Mouse (Mus musculus) intestine, embryonic 16.5 days (tissue): Measurements from ENCODE around the gene Olfr972. TPM values are rescaled to one million over a fixed set of nuclear protein-coding genes. Genes with fewer than 3 reads are reported as not detected.
"Not testable (repeated sequence)": the region's sequence is repeated elsewhere in the genome, so short reads cannot be mapped to it uniquely, and the experiment has no call there.

ENCODE experiments used
- ATAC-seq: fragments of 200-750 bp; cut with Nextera tagmentation; 2 replicates; pipeline ENCODE4 v1.8.0; 2017; ENCODE audit warnings: moderate TSS enrichment, moderate library complexity
- H3K27ac ChIP-seq: fragments of 300-500 bp; sonication (generic); 2 replicates; pipeline ENCODE4 v1.5.1; 2014; ENCODE audit warnings: mild to moderate bottlenecking, low read length
- H3K27me3 ChIP-seq: fragments of 300-500 bp; sonication (generic); replicated peaks from 2 replicates; pipeline ENCODE4 v1.6.1; 2014; ENCODE audit warnings: low read length, control low read depth, mixed read lengths; ENCODE audit not compliant: control insufficient read depth, insufficient read depth
- H3K36me3 ChIP-seq: fragments of 300-500 bp; sonication (generic); 2 replicates; pipeline ENCODE4 v1.6.1; 2014; ENCODE audit warnings: low read length, control low read depth; ENCODE audit not compliant: control insufficient read depth, insufficient read depth
- H3K4me1 ChIP-seq: fragments of 300-500 bp; sonication (generic); 2 replicates; pipeline ENCODE4 v1.6.1; 2014; ENCODE audit warnings: low read length, control low read depth, mixed read lengths; ENCODE audit not compliant: control insufficient read depth, insufficient read depth
- H3K4me2 ChIP-seq: fragments of 300-500 bp; sonication (generic); 2 replicates; pipeline ENCODE4 v1.6.1; 2014; ENCODE audit warnings: low read depth, low read length, control low read depth
- H3K4me3 ChIP-seq: fragments of 300-500 bp; sonication (generic); 2 replicates; pipeline ENCODE4 v1.5.1; 2014; ENCODE audit warnings: mild to moderate bottlenecking, low read length
- H3K9ac ChIP-seq: fragments of 300-500 bp; sonication (generic); 2 replicates; pipeline ENCODE4 v1.6.1; 2014; ENCODE audit warnings: low read depth, low read length
- H3K9me3 ChIP-seq: fragments of 300-500 bp; sonication (generic); 2 replicates; pipeline ENCODE4 v1.6.1; 2016; ENCODE audit warnings: low read length, control low read depth; ENCODE audit not compliant: control insufficient read depth
- WGBS: fragments of 180-500 bp; shearing (Covaris S2); extraction: QIAGEN DNeasy Blood & Tissue Kit; methylation state at CpG from one replicate; pipeline ENCODE4 v1.1.7; 2014; 5-methylcytosine and 5-hydroxymethylcytosine counted together
- polyA plus RNA-seq: library from polyadenylated mRNA; unstranded; fragments of >200 nt; fragmentation: Nextera tagmentation; extraction: Ambion mirVana; gene quantifications from 2 replicates; pipeline ENCODE4 v1.2.1, GENCODE M21; 2015

Gene Olfr972
- polyA plus RNA-seq, result not detected in 2 replicates

DNA sequence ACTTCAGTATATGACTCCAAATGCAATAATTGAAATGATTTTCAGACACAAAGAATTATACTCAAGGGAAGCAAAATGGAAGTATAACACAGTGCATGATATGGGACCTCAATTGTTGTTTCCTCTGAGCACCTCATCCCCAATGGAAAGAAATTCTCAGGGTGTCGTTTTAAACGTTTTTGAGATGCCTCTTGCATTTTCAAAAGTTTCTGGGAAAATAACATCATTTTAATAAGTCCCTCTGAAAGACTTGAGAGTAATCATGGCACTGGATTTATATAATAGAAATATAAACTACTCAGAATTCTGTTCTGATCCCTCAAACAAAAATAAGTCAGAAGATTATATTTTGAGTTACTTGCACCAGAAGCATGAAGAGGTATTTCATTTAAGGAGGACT, at the start of gene Olfr972:
Gene Olfr972, plus strand, starts transcription at position 301 of the 400 bp plus-strand sequence.
- H3K36me3 ChIP-seq, result no peaks in the 10 kb centered on the region
- no peak within 1 kb of the TSS for H3K9ac ChIP-seq
- 58% methylated on average over 2 of the region's 2 CpGs for WGBS
- H3K4me2 ChIP-seq, result no peak within 1 kb of the TSS
- no peaks in the 10 kb centered on the region for H3K9me3 ChIP-seq
- H3K27me3 ChIP-seq, result no peaks in the 10 kb centered on the region
- ATAC-seq, result no peak
- H3K27ac ChIP-seq, result no peak within 1 kb of the TSS
- no peak within 1 kb of the TSS for H3K4me3 ChIP-seq
- no peaks in the 10 kb centered on the region for H3K4me1 ChIP-seq

DNA sequence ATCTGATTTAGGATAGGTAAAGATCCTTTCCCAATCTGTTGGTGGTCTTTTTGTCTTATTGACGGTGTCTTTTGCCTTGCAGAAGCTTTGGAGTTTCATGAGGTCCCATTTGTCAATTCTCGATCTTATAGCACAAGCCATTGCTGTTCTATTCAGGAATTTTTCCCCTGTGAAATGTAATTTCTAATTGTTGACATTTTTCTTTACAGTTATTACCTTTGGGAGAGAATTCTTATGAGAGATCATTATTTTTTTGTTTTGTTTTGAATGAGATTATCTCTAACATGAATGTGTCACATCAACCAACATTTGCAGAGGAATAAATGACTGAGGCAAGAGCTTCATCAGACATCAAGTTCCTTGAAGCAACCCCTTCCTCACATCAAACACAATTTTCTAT, 29.6 kb upstream of the Olfr972 start, which contains the start of gene Olfr971:
Gene Olfr971, plus strand, starts transcription at position 301 of the 400 bp plus-strand sequence.
- H3K36me3 ChIP-seq, ATAC-seq, H3K9ac ChIP-seq, H3K4me2 ChIP-seq, H3K4me1 ChIP-seq, H3K27me3 ChIP-seq, H3K4me3 ChIP-seq, H3K9me3 ChIP-seq, H3K27ac ChIP-seq: not testable (repeated sequence)
- WGBS, result 90% methylated on average over 1 of the region's 2 CpGs

DNA sequence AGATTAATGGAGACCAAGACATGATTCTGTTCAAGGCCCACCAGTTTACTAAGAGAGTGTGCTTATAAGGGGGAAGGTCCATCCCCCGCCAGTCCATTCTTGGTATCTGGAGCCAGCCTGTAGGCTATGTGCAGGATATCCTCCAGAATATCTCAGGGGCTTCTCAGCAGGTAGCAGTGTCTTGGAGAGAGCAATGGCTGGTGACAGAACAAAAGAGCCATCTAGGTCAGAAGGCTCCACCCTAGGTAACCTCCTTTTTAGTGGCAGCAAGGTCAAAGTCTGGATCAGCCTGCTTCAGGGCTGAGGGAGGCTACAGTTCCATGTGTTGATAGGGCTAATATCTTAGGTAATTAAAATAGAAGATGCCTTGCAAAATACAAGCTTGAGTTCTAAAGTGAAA, 5.8 kb downstream of the Olfr972 start:
- not testable (repeated sequence) for H3K4me3 ChIP-seq, H3K36me3 ChIP-seq, H3K4me2 ChIP-seq, H3K27me3 ChIP-seq, H3K4me1 ChIP-seq, H3K27ac ChIP-seq, ATAC-seq, H3K9me3 ChIP-seq, H3K9ac ChIP-seq
- WGBS, result 93% methylated on average over 1 of the region's 1 CpGs

DNA sequence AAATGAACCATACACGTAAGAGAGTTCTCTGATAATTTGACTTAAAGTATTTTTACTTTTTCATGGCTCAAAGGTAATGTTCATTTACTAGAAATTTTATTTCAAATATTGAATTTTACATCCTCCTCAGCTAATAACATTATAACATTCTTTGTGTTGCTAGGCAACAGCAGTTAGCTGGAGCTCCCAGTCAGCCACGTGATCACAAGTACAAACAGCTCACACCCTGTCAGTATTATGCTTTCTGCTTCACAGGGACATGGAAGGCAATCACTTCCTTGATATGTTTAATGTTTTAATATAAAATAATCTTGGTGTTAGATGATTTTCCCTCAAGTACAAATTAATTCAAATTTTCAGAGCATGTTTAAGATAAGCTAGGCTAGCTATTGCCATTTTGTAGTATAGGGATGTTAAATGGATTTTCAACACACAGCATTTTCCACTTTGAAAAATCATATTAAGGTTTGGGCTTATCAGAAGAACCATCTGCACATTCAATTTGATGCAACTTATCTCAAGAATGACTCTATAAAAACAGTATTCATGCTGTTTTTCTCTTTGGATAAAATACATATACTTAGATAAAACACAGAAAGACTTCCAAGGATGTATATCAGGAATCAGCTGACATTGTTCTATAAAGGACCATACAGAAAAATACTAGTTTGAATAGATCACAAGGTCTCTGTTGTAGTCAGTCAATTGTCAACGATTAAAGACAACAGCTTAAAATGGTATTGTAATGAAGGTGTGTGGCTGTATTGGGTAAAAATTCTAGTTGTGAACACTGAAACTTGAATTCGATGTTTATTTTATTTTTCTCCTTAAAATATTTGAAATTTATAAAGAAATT, 11.5 kb downstream of the Olfr972 start:
- not testable (repeated sequence) for H3K4me3 ChIP-seq, H3K27ac ChIP-seq, H3K4me2 ChIP-seq, H3K36me3 ChIP-seq, H3K9ac ChIP-seq, H3K4me1 ChIP-seq, H3K27me3 ChIP-seq, H3K9me3 ChIP-seq
- ATAC-seq, result 0 out of 2 replicates have a peak, but pooled peaks have one; percentile 46
- WGBS, result no CpG with 5 or more reads among the region's 4 CpGs

DNA sequence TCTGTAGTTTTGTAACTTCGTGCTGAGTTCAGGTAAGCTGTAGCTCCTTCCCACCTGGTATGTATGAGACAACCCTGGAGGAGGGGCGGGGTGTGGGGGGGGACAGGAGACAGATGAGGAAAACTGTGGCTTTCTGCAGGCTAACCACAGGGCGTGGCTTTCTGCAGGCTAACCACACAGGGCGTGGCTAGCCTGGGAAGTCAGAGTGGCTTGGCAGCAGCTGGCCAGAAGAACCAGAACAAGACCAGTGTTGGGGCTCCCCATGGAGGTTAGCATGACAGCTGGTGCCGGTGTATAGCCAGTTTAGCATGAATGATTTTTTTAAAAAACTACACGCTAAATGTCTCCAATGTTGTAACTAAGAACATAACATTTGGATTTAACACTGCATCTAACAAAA, 38.9 kb downstream of the Olfr972 start:
- peak; percentile 48; the same call in 1 of the 2 replicates for ATAC-seq
- no peak overlapping the region for H3K4me2 ChIP-seq
- H3K9ac ChIP-seq, result no peak overlapping the region
- H3K27ac ChIP-seq, result no peak overlapping the region
- H3K4me3 ChIP-seq, result no peak overlapping the region
- H3K4me1 ChIP-seq, result no peaks in the 10 kb centered on the region
- H3K27me3 ChIP-seq, result no peaks in the 10 kb centered on the region
- WGBS, result 75% methylated on average over 6 of the region's 6 CpGs
- no peaks in the 10 kb centered on the region for H3K9me3 ChIP-seq
- H3K36me3 ChIP-seq, result no peaks in the 10 kb centered on the region

DNA sequence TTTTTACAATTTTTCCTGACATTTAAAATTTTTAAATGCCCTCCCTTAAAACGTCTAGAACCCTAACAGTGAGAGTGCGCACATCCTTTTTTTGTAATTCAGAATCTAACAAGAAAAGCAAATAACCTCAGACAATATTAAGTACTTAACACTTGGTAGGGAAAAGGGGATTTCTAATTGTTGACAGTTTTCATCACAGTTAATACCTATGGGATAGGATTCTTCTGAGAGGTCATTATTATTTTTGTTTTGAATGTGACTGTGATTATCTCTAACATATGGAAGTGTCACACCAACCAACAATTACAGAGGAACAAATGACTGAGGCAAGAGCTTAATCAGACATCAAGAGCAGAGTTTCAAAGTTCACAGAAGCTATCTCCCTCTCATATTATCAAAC, 40.8 kb downstream of the Olfr972 start, which contains the start of gene Olfr229:
Gene Olfr229, plus strand, starts transcription at position 301 of the 400 bp plus-strand sequence.
- 73% methylated on average over 2 of the region's 2 CpGs for WGBS
- H3K36me3 ChIP-seq, result no peaks in the 10 kb centered on the region
- no peak within 1 kb of the TSS for H3K27ac ChIP-seq
- H3K27me3 ChIP-seq, result no peaks in the 10 kb centered on the region
- no peak within 1 kb of the TSS for H3K4me2 ChIP-seq
- no peaks in the 10 kb centered on the region for H3K9me3 ChIP-seq
- H3K4me1 ChIP-seq, result no peaks in the 10 kb centered on the region
- ATAC-seq, result no peak
- no peak within 1 kb of the TSS for H3K4me3 ChIP-seq
- H3K9ac ChIP-seq, result no peak within 1 kb of the TSS

DNA sequence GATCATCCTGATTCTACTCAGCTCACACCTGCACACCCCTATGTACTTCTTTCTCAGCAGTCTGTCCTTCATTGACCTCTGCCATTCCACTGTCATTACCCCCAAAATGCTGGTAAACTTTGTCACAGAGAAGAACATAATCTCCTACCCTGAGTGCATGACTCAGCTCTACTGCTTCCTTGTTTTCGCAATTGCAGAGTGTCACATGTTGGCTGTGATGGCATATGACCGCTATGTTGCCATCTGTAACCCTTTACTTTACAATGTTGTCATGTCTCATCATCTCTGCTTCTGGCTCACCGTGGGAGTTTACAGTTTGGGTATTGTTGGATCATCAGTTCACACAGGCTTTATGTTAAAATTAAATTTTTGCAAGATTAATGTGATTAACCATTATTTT, 43.7 kb downstream of the Olfr972 start:
- Histone ChIP-seq H3K27ac (no peak overlapping the region), H3K4me2 (no peak overlapping the region), H3K4me1 (no peaks in the 10 kb centered on the region), H3K9me3 (no peaks in the 10 kb centered on the region), H3K4me3 (no peak overlapping the region), H3K9ac (no peak overlapping the region), H3K36me3 (no peaks in the 10 kb centered on the region), H3K27me3 (no peaks in the 10 kb centered on the region)
- WGBS, result 73% methylated on average over 3 of the region's 3 CpGs
- ATAC-seq, result no peak

Other genes starting within 250 kb of the Olfr972 start
- gene Olfr960, start 245.0 kb upstream of the Olfr972 start, polyA plus RNA-seq, result not detected in 2 replicates
- gene Olfr961, start 221.3 kb upstream of the Olfr972 start, polyA plus RNA-seq, result not detected in 2 replicates
- not detected in 2 replicates for gene Olfr963, start 199.2 kb upstream of the Olfr972 start, polyA plus RNA-seq
- not detected in 2 replicates for gene Olfr149, start 159.3 kb upstream of the Olfr972 start, polyA plus RNA-seq
- gene Olfr965, start 155.1 kb upstream of the Olfr972 start, polyA plus RNA-seq, result not detected in 2 replicates
- gene Olfr150, start 135.4 kb upstream of the Olfr972 start, polyA plus RNA-seq, result not detected in 2 replicates
- gene Olfr967, start 120.2 kb upstream of the Olfr972 start, polyA plus RNA-seq, result not detected in 2 replicates
- gene Olfr968, start 83.2 kb upstream of the Olfr972 start, polyA plus RNA-seq, result not detected in 2 replicates
- gene Olfr969, start 75.5 kb upstream of the Olfr972 start, polyA plus RNA-seq, result not detected in 2 replicates
- gene Olfr970, start 57.6 kb upstream of the Olfr972 start, polyA plus RNA-seq, result not detected in 2 replicates
- not detected in 2 replicates for gene Olfr971, start 29.5 kb upstream of the Olfr972 start, polyA plus RNA-seq
- not detected in 2 replicates for gene Olfr229, start 40.9 kb downstream of the Olfr972 start, polyA plus RNA-seq
- not detected in 2 replicates for gene Olfr974, start 71.1 kb downstream of the Olfr972 start, polyA plus RNA-seq
- gene Olfr975, start 85.6 kb downstream of the Olfr972 start, polyA plus RNA-seq, result not detected in 2 replicates
- gene Olfr976, start 94.7 kb downstream of the Olfr972 start, polyA plus RNA-seq, result not detected in 2 replicates
- gene Olfr978, start 125.7 kb downstream of the Olfr972 start, polyA plus RNA-seq, result not detected in 2 replicates
- not detected in 2 replicates for gene Olfr979, start 137.0 kb downstream of the Olfr972 start, polyA plus RNA-seq
- not detected in 2 replicates for gene Olfr980, start 143.2 kb downstream of the Olfr972 start, polyA plus RNA-seq
- not detected in 2 replicates for gene Olfr981, start 155.0 kb downstream of the Olfr972 start, polyA plus RNA-seq
- not detected in 2 replicates for gene Olfr982, start 207.4 kb downstream of the Olfr972 start, polyA plus RNA-seq
- gene Olfr983, start 227.2 kb downstream of the Olfr972 start, polyA plus RNA-seq, result not detected in 2 replicates
- not detected in 2 replicates for gene Olfr984, start 247.8 kb downstream of the Olfr972 start, polyA plus RNA-seq